Mouse (Mus musculus): ENCODE results near the gene T. TPM values are rescaled to one million over a fixed set of nuclear protein-coding genes. Genes with fewer than 3 reads are reported as not detected.
A peak's percentile ranks its signal among the peaks of the same experiment; 100 is the strongest.

The T gene
- polyA plus RNA-seq, 1 experiment, result 1.4 TPM

GRCm38 (mm10) chr17:8433121-8433977 is 874 bp upstream of the T start:
- no peak for DNase-seq (ENCODE audit: low read depth)
- no peak for TF ChIP-seq CTCF (IDR thresholded peaks at IDR 0.05; ENCODE audit: borderline replicate concordance, extremely low read depth, insufficient read depth, insufficient read length)
- no peak for TF ChIP-seq POLR2A (IDR thresholded peaks at IDR 0.05; ENCODE audit: borderline replicate concordance, extremely low read depth, insufficient read depth, insufficient read length, poor library complexity, severe bottlenecking)

GRCm38 (mm10) chr17:8436184-8436583 is 2.0 kb downstream of the T start:
- DNase-seq (ENCODE audit: low read depth), result no peak
- no peak for TF ChIP-seq CTCF (IDR thresholded peaks at IDR 0.05; ENCODE audit: borderline replicate concordance, extremely low read depth, insufficient read depth, insufficient read length)
- no peak for TF ChIP-seq POLR2A (IDR thresholded peaks at IDR 0.05; ENCODE audit: borderline replicate concordance, extremely low read depth, insufficient read depth, insufficient read length, poor library complexity, severe bottlenecking)

- TF ChIP-seq CTCF (IDR thresholded peaks at IDR 0.05; ENCODE audit: borderline replicate concordance, extremely low read depth, insufficient read depth, insufficient read length) (peak; percentile 34; the same call in 1 of the 2 replicates), POLR2A (IDR thresholded peaks at IDR 0.05; ENCODE audit: borderline replicate concordance, extremely low read depth, insufficient read depth, insufficient read length, poor library complexity, severe bottlenecking) (no peak)
- DNase-seq (ENCODE audit: low read depth), result no peak
These were observed 9.8 kb downstream of the T start for GRCm38 (mm10) chr17:8444062-8444461.

GRCm38 (mm10) chr17:8447676-8448192 is 13.5 kb downstream of the T start:
- no peak for DNase-seq (ENCODE audit: low read depth)

GRCm38 (mm10) chr17:8448324-8448723 is 14.1 kb downstream of the T start:
- no peak for DNase-seq (ENCODE audit: low read depth)
- TF ChIP-seq CTCF (IDR thresholded peaks at IDR 0.05; ENCODE audit: borderline replicate concordance, extremely low read depth, insufficient read depth, insufficient read length) (peak; percentile 22; the same call in 1 of the 2 replicates), POLR2A (IDR thresholded peaks at IDR 0.05; ENCODE audit: borderline replicate concordance, extremely low read depth, insufficient read depth, insufficient read length, poor library complexity, severe bottlenecking) (no peak)

More at GRCm38 (mm10) chr17:8447676-8448192, 13.5 kb downstream of the T start:
- no peak for TF ChIP-seq CTCF (IDR thresholded peaks at IDR 0.05; ENCODE audit: borderline replicate concordance, extremely low read depth, insufficient read depth, insufficient read length)
- TF ChIP-seq POLR2A (IDR thresholded peaks at IDR 0.05; ENCODE audit: borderline replicate concordance, extremely low read depth, insufficient read depth, insufficient read length, poor library complexity, severe bottlenecking), result no peak

GRCm38 (mm10) chr17:8455196-8455595 is 21.0 kb downstream of the T start:
- TF ChIP-seq POLR2A (IDR thresholded peaks at IDR 0.05; ENCODE audit: borderline replicate concordance, extremely low read depth, insufficient read depth, insufficient read length, poor library complexity, severe bottlenecking) (no peak), CTCF (IDR thresholded peaks at IDR 0.05; ENCODE audit: borderline replicate concordance, extremely low read depth, insufficient read depth, insufficient read length) (no peak)
- DNase-seq (ENCODE audit: low read depth), result no peak

GRCm38 (mm10) chr17:8455601-8456000 is 21.4 kb downstream of the T start:
- TF ChIP-seq POLR2A (IDR thresholded peaks at IDR 0.05; ENCODE audit: borderline replicate concordance, extremely low read depth, insufficient read depth, insufficient read length, poor library complexity, severe bottlenecking), result no peak
- no peak for TF ChIP-seq CTCF (IDR thresholded peaks at IDR 0.05; ENCODE audit: borderline replicate concordance, extremely low read depth, insufficient read depth, insufficient read length)
- DNase-seq (ENCODE audit: low read depth), result no peak

GRCm38 (mm10) chr17:8456856-8457460 is 22.7 kb downstream of the T start:
- TF ChIP-seq CTCF (IDR thresholded peaks at IDR 0.05; ENCODE audit: borderline replicate concordance, extremely low read depth, insufficient read depth, insufficient read length) (no peak), POLR2A (IDR thresholded peaks at IDR 0.05; ENCODE audit: borderline replicate concordance, extremely low read depth, insufficient read depth, insufficient read length, poor library complexity, severe bottlenecking) (no peak)
- DNase-seq (ENCODE audit: low read depth), result peak; percentile 68

- DNase-seq (ENCODE audit: low read depth), result peak; percentile 71
These were observed 27.3 kb downstream of the T start for GRCm38 (mm10) chr17:8461568-8461967.

GRCm38 (mm10) chr17:8463482-8464128 is 29.4 kb downstream of the T start:
- DNase-seq (ENCODE audit: low read depth), result peak; percentile 92
- TF ChIP-seq POLR2A (IDR thresholded peaks at IDR 0.05; ENCODE audit: borderline replicate concordance, extremely low read depth, insufficient read depth, insufficient read length, poor library complexity, severe bottlenecking) (no peak), CTCF (IDR thresholded peaks at IDR 0.05; ENCODE audit: borderline replicate concordance, extremely low read depth, insufficient read depth, insufficient read length) (peak; percentile 99)

More at GRCm38 (mm10) chr17:8461568-8461967, 27.3 kb downstream of the T start:
- peak; percentile 86 for TF ChIP-seq CTCF (IDR thresholded peaks at IDR 0.05; ENCODE audit: borderline replicate concordance, extremely low read depth, insufficient read depth, insufficient read length)
- no peak for TF ChIP-seq POLR2A (IDR thresholded peaks at IDR 0.05; ENCODE audit: borderline replicate concordance, extremely low read depth, insufficient read depth, insufficient read length, poor library complexity, severe bottlenecking)

GRCm38 (mm10) chr17:8467771-8468170 is 33.5 kb downstream of the T start:
- DNase-seq (ENCODE audit: low read depth), result no peak
- TF ChIP-seq POLR2A (IDR thresholded peaks at IDR 0.05; ENCODE audit: borderline replicate concordance, extremely low read depth, insufficient read depth, insufficient read length, poor library complexity, severe bottlenecking) (no peak), CTCF (IDR thresholded peaks at IDR 0.05; ENCODE audit: borderline replicate concordance, extremely low read depth, insufficient read depth, insufficient read length) (no peak)
